Mouse (Mus musculus) c-Kit-positive CD71-positive TER-119-positive erythroid progenitor cells, embryonic 14.5 days (primary cell): Measurements from ENCODE around the gene Prkar1b.

ENCODE experiments used
- DNase-seq: peaks from one replicate; pipeline ENCODE4 v3.0.0-alpha.2; 2013; ENCODE audit warnings: low spot score

Prkar1b gene

DNA sequence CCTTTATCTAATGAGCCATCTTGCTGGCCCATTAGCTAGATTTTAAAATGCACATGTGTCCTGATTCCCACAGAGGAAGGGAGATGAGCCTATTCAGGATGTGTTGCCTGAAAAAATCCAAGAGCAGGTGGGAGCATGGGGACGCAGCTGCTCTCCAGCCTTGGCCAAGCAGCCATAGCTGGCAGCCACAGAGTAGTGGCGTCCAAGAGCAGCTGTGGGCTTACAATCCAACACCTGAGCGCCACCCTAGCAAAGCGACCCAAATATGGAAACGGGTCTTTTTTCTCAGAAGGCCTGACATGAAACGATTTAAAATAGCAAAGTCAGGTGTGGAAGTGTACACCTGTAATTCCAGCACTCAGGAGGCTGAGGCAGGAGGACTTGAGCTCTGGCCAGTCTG is 145.2 kb downstream of the Prkar1b start:
- no peak for DNase-seq

DNA sequence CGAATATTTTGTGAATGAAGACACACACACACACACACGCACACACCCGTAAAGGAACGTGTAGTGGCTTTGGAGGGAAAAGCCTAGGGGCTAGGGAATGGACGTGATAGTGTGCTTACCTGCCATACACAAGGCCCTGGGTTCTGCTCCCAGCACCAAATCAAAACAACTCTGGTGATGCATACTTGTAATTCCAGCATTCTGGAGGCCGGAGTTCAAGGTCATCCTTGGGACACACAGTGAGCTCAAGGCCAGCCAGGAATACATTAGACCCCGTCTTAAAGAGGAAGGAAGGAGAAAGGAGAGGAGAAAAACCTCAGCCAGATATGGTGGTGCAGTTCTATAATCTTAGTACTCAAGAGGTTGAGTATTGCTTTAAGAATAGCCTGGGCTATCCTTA is 150.1 kb downstream of the Prkar1b start:
- no peak for DNase-seq

DNA sequence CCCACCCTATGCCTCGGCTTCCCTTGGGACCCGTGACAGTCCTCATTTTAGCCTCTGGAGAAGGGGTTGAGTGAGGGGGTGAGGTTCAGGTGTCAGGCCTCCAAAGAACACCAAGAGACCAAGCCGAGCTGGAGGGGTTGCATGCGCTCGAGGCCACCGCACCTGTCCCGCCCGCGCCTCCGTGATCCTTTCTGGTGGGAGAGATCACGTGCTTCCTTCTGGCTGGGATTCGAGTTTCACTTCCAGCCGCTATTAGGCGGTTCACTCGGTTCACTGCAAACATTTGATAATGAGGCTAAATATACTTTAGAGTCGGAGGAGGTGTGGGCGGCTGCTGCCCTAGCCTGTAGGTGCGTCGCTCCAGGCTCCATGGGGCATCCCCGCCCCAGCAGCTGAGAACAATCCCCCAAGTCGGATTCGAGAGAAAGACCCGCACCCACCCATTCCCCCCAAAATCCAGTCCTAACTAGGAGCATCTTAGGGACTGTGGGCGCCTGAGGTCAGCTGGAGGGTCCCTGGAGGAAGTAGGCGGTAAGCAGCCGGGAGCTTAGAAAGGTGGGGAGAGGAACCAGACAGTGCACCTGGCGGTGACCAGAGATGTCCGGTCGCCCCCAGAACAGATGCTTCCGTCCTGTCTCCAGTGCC is 151.7 kb downstream of the Prkar1b start:
- no peak for DNase-seq

DNA sequence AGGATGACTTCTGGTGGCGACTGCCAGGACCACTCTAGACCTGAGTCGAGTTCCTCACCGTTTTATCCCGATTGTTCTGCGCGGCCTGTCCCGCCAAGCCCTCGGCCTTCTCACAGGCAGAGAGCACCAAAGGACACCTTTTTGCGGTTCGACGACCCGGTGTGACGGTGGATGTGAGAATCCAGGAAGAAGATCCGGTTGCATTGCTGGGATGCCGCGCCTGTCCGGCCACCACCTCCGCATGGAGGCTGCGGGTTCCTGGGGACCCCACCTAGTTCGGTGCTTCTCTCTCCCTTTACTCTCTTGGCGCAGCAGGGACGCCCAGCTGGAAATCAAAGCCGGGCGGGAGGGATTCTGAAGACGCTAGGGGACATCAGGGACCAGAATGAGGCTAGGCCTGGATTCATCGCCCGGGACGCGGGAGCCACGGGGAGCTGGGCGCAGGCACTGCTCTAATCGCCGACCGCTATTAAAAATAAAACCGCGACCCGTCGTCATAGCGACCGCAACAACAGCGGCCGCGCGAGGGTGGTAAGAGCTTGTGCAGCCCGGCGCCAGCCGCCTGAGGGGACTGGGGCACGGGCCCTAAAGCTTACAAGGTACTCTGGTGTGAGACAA is 152.5 kb downstream of the Prkar1b start, which contains the start of gene Pdgfa:
Gene Pdgfa (minus strand): TSS at position 200 of the 618 bp plus-strand sequence.
- no peak for DNase-seq

DNA sequence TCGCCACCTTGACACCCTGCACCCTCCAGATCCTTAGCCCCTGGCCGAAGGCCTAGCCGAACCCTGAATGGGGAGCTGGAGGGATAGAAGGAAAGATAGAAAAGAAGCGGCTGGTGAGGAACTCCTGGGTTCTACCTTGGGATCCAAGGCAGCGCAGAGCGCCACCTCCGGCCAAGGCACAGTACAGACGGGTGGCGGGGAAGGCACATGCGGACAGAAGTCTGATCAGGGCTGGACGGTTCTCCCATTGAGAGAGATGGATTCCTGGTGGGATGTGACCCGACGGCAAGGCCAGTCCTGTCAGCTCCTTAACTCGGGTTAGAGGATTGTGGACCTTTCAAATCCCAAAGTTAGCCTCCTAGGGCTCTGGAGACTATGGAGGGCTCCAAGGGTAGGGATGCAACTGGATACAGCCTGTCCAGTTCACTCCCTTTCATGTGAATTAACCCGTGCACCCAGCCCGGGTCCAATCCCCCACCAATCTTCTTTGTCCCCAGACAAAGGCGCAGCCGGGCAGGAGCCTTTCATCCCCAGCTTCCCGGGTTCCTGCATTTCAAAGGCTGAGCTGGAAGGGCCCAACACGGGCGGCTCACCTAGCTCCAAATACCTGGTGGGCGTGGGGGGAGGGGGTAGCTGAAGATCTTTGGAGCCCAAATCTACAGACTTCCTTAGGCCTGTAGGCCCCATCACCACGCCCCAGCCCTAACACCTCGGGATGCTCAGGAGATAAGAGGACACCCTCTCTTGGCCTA is 153.3 kb downstream of the Prkar1b start:
- no peak for DNase-seq

DNA sequence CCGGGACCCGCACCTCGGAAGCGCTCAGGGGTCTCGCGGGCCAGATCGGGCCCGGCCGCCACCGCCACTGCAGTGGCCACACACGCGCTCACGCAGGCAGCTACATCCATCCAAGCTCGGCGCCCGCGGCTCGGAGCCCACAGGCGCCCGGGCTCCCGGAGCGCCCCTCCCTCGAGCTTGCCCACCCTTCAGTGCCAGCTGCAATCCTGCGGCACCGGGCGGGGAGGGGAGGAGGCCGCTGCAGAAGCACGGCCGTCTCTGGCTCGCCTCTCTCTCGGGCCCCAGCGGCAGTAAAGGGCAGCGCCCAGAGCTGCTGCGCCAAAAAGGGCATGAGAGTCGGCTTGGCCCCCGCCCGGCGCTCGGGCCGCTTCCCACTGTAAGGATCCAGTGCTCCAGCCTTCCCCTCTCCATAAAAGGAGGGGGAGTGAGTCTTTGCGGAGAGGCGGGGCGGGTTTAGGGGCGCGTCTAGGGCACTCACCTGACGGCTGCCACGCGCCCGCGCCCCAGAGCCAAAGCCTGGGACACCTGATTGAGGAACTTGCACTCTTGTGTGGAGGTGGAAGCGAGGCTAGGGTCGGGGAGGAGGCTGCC is 154.0 kb downstream of the Prkar1b start:
- no peak for DNase-seq

DNA sequence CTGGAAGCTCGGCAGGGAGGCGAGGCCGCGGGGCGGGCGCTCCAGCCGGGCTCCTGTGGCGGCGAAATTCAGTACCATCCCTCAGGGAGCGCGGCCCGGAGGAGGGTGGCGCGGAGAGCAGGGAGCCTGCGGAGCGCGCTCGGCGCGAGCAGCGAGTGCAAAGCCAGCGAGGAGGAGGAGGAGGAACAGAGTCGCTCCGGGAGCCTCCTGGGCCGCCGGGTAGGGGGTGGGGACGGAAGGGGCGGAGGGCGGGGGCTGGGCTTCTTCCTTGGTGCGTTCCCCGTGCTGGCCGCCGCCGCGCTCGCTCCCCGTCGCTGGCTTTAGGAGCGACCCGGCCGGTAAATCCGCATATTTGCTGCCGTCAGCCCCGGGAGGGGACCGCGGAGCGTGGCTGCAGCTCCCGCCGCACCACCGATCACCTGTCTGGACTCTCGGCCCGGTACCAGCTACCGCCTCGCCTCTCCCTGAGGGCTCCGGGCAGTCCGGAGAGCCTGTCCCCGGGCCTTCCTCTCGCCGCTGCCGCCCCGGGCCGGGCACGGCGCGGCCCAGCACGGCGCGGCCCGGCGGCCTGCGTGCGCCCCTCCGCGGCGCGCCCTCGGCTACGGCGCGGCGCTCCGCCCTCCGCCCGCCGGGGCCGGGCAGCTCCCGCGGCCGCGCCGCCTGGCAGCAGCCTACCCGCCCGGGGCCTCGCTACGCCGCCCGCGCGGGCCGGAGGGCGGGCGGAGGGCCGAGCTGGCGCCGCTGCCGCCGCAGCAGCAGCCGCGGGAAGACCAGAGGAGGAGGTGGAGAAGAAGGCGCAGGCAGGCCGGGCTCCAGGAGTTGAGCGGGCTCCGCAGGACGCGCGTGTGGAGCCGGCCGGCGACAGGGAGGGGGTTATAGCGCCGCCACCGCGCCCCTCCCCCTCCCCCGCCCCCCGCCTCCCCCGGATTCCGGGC is 154.7 kb downstream of the Prkar1b start:
- DNase-seq = no peak

DNA sequence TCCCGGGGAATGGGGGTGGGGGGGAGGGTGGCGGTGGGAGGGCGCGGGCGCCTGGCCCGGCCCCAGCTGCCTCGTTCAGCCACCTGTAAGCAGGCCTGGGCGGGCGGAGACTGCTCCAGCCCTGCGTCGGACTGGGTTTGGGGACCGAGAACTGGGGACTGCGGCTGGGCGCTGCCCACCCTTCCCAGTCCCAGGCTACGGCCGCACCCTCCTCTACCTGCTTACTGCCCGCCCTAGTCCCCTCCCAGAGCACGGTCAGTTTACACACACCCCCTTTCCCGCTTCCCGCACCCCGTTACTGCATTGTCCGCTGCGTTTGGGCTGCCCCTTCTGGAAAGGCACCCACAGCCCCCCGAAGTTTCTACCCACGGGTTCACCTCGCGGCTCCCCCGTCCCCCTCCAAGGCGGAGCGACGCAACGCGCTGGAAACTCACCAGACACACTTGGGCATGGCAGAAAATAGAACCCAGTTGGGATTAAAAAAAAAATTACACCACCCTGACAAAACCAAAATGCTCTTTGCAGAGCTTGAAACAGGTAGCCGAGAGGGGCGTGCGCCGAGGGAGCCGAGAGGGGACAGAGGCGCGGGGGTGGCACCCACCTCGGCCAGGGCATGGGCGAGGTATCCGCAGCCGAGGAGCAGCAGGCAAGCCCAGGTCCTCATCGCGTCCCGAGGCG is 155.6 kb downstream of the Prkar1b start:
- no peak for DNase-seq

DNA sequence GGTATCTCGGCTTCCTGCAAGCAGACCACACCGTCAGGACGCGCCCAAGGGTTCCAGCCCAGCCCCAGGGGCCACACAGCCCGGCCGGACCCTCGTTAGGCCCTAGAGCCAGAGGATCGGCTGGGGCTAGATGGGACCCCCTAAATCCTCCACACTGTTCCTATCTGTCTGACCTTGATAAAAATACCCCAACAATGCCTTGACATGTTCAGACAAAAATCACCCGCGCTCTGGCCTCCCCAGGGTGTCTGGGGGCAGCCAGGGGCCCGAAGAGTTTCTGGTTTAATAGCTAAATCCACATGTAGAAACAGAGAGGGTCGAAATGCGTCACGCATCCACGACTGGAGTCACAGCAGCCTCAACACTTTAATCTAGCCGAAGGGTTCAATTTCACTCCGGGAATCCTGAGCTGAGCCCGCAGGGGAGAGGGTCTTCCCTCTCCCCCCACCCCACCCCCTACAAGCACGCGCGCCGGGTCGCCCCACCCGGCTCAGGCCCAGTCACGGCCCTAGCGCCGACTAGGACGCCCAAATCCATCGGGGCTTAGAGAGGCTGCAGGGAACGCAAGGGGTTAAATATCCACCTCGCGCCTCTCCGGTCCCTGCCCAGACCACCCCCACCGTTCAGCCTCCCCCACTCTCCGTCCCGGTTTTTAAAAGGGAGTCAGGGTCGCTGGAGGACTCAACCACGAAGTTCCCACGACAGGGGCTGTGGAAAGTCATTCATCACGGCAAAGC is 156.3 kb downstream of the Prkar1b start:
- DNase-seq = no peak

DNA sequence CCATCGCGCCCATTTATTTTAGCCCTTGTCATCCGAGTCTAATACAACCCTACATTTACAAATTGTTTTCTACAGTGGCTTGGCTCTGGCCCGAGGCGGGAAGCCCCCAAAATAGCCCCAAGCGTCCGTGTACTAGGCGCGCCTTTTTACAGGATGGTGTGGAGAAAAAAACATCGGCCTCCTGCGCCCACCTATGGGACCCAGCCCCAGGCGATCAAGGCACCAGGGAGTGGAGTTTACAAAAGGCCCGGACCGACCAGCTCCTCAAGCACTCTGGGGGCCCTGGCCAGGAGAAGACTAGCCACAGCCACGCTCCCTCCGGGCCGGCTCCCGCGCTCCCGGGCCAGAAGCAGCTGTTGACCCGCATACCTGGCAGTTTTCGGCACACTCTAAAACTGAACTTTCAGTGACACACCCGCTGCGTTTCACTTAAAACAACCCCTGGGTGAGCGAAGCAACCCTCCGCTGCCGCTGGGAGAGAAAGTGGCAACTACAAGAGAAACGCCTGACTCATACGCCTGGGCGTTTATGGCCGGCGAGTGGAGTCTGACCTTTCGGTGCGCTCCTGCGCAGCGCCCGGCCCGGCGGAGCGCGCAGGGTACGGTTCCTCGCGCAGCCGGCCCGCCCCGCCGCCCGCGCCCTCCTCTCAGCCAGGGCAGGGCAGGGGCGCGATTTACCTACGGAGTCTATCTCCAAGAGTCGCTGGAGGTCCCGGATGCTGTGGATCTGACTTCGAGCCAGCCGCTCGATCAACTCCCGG is 157.0 kb downstream of the Prkar1b start:
- no peak for DNase-seq

DNA sequence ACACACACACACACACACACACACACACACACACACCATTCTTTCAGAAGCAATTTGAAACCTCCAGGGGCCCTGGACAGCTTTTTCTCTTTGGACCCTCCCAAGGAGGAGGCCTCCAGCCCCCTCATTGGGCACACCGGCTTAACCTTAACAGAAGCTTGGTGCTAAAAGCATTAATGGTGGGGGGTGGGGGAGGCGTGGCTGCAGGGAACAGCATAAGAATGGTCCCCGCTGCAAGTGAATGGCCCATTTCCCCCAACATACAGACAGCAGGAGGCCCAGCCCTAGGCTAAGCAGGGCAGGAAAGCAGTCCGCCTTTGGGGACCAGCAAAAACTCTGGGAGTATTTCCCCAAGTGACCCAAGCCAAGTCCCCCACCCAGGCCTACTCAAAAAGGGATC is 158.1 kb downstream of the Prkar1b start:
- no peak for DNase-seq

DNA sequence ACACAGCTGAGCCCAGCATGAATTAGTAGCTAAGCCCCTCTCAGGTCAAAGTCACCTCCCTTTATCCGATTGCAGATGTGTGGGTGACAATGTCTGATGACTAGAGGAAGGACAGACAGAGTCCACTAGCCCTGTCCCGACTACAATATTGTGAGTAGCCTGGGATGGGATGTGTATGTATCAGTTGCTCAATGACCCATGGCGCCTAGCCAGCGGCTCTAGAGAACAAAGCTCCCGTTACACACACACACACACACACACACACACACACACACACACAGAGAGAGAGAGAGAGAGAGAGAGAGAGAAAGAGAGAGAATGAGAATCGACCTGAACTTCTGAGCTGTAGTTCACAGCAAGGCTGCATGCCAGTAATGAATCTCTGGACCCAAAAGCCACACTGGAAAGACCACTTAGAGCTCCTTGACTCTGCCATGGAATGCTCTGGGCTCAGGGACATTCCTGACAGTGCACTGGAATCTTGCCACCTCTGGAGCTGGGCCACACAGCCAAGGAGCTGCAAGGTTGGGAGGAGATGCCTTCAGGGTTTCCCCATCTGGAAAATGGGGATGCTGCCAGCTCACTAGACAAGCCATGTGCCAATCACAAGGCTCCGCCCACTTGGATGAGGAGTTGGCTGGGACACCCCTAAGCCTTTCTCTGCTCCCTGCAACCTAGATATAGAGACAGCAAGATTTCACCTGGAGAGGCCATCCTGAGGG is 159.0 kb downstream of the Prkar1b start:
- DNase-seq = no peak

DNA sequence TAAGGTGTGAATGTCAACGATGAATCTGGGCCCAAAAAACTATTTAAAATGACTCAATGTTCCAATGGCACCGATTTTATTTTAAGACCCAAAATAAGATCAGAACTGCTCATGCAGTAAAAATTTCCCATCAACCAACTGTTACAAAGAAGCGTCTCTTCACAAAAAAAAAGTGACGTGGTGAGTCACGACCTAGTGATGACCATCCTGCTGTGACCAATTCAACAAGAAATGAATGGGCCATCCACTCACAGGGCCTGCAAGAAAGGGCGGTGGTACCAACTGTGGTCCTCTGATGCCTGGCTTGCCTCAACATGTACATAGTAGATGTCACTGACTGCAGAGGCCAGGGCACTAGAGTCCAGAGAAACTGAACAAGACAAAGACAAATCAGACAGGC is 160.2 kb downstream of the Prkar1b start:
- no peak for DNase-seq

DNA sequence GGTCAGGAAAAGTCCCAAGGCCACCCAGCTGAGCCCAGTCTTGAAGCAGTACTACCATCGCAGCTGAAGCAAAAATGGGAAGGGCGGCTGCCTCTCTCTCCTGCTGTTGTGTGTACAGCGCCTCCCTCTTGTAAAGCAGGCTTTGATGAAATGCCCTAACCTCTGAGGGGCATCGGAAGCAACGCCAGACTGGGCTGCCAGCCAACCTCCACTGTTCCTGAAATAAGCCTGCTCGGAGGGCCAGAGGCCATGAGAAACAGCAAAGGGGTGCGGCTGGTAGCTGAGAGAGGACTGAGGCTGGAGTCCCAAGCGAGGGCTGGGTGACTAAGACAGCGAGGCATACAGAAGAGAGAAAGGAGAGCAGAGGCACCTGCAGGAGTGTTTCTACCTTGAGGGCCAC is 161.0 kb downstream of the Prkar1b start:
- no peak for DNase-seq

DNA sequence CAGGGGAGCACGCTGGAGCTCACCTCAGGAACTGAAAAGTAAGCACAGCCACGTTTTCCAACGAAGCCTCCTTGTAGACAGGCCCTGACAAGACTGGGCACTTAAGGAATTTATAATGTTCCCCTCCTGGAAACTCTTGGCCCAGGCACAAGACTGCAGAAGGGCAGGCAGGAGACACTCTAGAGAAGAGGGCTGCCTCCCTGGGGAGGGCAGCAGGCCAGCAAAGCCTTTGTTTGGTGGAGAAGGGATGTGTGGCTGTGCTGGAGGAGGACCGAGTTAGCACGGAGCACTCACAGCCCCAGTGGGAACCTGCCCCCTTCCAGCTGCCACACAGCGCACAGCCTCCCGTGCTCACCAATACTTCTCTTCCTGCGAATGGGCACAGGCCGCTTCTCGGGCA is 161.8 kb downstream of the Prkar1b start:
- DNase-seq = no peak

DNA sequence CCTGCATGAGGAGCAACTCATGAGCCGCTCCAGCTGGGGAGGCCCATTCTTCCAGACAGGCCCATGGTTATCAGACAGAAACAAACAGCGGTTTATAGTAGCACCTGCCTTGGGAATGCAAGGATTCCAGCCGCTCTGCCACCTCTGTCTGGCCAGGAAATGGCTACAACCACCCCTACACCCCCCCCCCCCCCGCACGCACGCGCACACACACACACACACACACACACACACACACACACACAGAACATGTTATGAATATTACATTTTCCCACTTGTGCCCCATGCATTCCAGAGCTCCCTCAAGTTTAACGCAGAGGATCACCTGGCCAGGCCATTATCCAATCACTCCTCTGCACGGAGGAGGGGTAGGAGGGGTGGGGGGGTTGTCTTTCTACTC is 167.9 kb downstream of the Prkar1b start:
- no peak for DNase-seq

DNA sequence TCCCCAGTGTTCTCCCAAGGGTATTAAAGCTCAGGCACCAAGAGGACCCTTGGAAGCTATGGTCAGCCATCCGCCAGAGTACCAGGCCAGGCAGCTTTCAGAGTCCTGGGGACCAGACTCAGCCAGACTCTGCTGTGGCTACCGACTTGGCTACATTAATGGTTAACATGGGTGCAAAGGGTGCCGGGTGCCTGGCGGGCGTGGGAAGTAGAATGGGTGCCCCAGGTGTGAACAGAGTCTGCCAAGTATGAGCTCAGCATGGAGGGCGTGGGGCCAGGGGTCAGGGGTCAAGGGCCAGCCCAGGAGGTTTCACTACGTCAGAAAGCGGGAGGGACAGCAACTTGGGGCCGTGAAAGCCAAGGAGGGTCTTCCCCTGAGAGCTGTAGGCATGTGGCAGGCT is 169.2 kb downstream of the Prkar1b start:
- DNase-seq = no peak

DNA sequence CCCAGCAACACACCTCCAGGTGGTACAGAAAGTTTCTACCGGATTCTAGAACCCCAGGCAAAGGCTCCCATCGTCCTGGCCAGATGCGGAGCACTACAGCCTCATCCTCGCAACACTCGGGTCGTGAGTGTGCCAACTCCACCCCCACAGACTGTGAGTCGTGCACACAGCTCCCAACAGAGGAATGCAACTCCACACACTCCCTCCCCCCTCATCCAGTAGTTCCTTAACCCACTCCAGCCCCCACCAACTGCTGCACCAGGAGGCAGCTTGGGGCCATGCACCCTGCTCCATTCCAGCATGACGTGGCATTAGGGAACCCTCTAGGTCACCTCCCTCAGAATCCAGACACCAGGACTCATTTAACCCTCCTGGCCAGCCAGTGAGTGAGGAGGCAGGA is 170.0 kb downstream of the Prkar1b start:
- DNase-seq = no peak

DNA sequence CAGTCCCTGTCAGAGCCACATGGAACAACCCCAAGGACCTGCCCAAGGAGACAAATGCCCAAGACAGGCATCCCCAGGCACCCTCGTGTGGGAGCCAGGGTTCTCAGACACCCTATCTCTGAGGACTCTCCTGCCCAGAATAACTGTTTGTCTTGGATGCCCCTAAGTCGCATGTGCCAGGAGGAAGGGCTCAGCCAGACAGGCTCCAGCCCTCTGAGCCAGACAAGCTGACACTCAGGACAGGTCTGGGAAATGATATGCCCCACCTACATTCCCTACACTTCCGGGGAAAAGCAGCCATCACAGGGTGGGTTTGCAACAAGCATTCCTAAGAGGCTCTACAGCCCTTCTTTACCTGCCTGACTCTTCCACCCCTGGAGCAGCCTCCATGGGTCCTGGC is 172.0 kb downstream of the Prkar1b start:
- DNase-seq = no peak
